Mouse (Mus musculus): ENCODE data around the gene Ppp5c.
A peak's percentile ranks its signal among the peaks of the same experiment; 100 is the strongest.

Gene Ppp5c

GRCm38 (mm10) chr7:17011909-17012590 lies 15.7 kb downstream of the Ppp5c start:
- peak; percentile 59 to 68 for DNase-seq

- no peak for DNase-seq
Observed at GRCm38 (mm10) chr7:17010010-17010347, 17.7 kb downstream of the Ppp5c start.

- DNase-seq: no peak
Observed at GRCm38 (mm10) chr7:17009326-17010009, 18.3 kb downstream of the Ppp5c start.

GRCm38 (mm10) chr7:17007300-17007699 lies 20.4 kb downstream of the Ppp5c start:
- peak in 1 of 2 experiments; percentile 56 for DNase-seq

GRCm38 (mm10) chr7:17004716-17005115 lies 23.0 kb downstream of the Ppp5c start:
- DNase-seq: no peak

GRCm38 (mm10) chr7:17003230-17003960 lies 24.3 kb downstream of the Ppp5c start:
- DNase-seq: peak; percentile 76 to 85

- peak; percentile 90 to 96 for DNase-seq
Observed at GRCm38 (mm10) chr7:17002375-17003195, 25.1 kb downstream of the Ppp5c start.

GRCm38 (mm10) chr7:16999650-17000049 lies 28.1 kb downstream of the Ppp5c start:
- DNase-seq: peak; percentile 92 to 99

GRCm38 (mm10) chr7:16999233-16999632 lies 28.5 kb downstream of the Ppp5c start:
- no peak for DNase-seq

- DNase-seq: no peak
Observed at GRCm38 (mm10) chr7:16995345-16995744, 32.4 kb downstream of the Ppp5c start.

GRCm38 (mm10) chr7:16994400-16994799 lies 33.3 kb downstream of the Ppp5c start:
- DNase-seq: no peak

- no peak for DNase-seq
Observed at GRCm38 (mm10) chr7:16993651-16994399, 33.9 kb downstream of the Ppp5c start.

- no peak for DNase-seq
Observed at GRCm38 (mm10) chr7:16992451-16992807, 35.3 kb downstream of the Ppp5c start, which contains the start of gene Ccdc8. Ccdc8 (plus strand) TSS chr7:16992708.

GRCm38 (mm10) chr7:16991681-16992450 lies 35.9 kb downstream of the Ppp5c start:
- DNase-seq: no peak

- DNase-seq: no peak
Observed at GRCm38 (mm10) chr7:16990006-16990744, 37.5 kb downstream of the Ppp5c start.

- no peak for DNase-seq
Observed at GRCm38 (mm10) chr7:16988405-16988804, 39.3 kb downstream of the Ppp5c start.

- DNase-seq: no peak
Observed at GRCm38 (mm10) chr7:16987541-16988149, 40.1 kb downstream of the Ppp5c start.

- peak; percentile 82 to 85 for DNase-seq
Observed at GRCm38 (mm10) chr7:16982859-16983568, 44.7 kb downstream of the Ppp5c start, which contains the start of gene Gm42372. Gm42372 (plus strand) TSS chr7:16983086.

GRCm38 (mm10) chr7:16980348-16980747 lies 47.4 kb downstream of the Ppp5c start:
- peak in 1 of 2 experiments; percentile 23 for DNase-seq
